In the genomic region with DNA sequence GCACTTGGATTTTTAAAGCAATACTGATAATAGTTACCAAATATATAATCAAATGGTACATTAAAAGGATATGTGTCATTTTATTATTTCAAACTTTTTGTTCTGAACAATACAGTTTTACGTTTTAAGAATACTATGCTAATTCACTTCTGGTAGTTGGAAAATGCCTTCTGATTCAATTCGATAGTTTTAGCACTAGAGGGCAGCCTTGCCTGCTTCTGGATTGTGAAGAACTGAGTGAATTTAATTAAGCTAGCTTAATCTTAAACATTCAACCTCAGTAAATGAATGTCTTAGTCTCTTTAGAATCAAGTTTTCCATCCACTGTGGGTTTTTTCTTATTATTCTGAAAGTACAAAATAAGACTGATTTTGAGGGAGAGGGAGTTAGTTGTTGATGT, we compare ENCODE assay signal across 9 mouse cellular contexts. TPM values are rescaled to one million over a fixed set of nuclear protein-coding genes. Genes with fewer than 3 reads are reported as not detected.
DNase-seq lines count a peak whose midpoint lies in the region; ATAC-seq lines count a peak whose summit lies in the region.
"Had no signal": no experiment of that assay in that cellular context is flagged by ENCODE, and none has a peak within 500 bp of the region (broad histone marks: within the 10 kb centered on the region; RNA-seq: fewer than 3 reads in every experiment).

No protein-coding gene starts in this region.

- no peak overlapping the region for H3K4me2 ChIP-seq in midbrain, embryonic 12.5 days (replicated peaks)
- H3K4me2 ChIP-seq in midbrain, embryonic 13.5 days (replicated peaks), result no peak overlapping the region
- no peak overlapping the region for H3K4me2 ChIP-seq in forebrain, embryonic 16.5 days (ENCODE audit: low read length)
- H3K4me2 ChIP-seq: heart, embryonic 15.5 days had no signal

- peaks cover 15% of the 10 kb centered on the region; the same call in 1 of the 2 replicates for H3K36me3 ChIP-seq in heart, embryonic 10.5 days
- H3K36me3 ChIP-seq in midbrain, embryonic 12.5 days, result peaks cover 6% of the 10 kb centered on the region; the same call in 1 of the 2 replicates
- peaks cover 15% of the 10 kb centered on the region for H3K36me3 ChIP-seq in midbrain, embryonic 13.5 days
- 0 out of 2 replicates have a peak, but pooled peaks cover 2% of the 10 kb centered on the region for H3K36me3 ChIP-seq in splenic B cell, adult 2 months (ENCODE audit: control insufficient read depth, insufficient read depth, low read length, poor library complexity, severe bottlenecking)
- peaks cover 5% of the 10 kb centered on the region for H3K36me3 ChIP-seq in forebrain, embryonic 16.5 days (ENCODE audit: control insufficient read depth, insufficient read depth)

- no peaks in the 10 kb centered on the region for H3K4me1 ChIP-seq in heart, embryonic 10.5 days
- H3K4me1 ChIP-seq in midbrain, embryonic 12.5 days, result no peaks in the 10 kb centered on the region
- H3K4me1 ChIP-seq in midbrain, embryonic 13.5 days (replicated peaks), result no peaks in the 10 kb centered on the region
- no peaks in the 10 kb centered on the region for H3K4me1 ChIP-seq in forebrain, embryonic 16.5 days (replicated peaks; ENCODE audit: control insufficient read depth, insufficient read depth, low read length)
- H3K4me1 ChIP-seq: heart, embryonic 15.5 days had no signal

- H3K4me3 ChIP-seq in heart, embryonic 10.5 days, result no peak overlapping the region
- H3K4me3 ChIP-seq in midbrain, embryonic 12.5 days, result no peak overlapping the region
- no peak overlapping the region for H3K4me3 ChIP-seq in midbrain, embryonic 13.5 days (replicated peaks)
- no peak overlapping the region for H3K4me3 ChIP-seq in forebrain, embryonic 16.5 days (replicated peaks; ENCODE audit: low read length)
- H3K4me3 ChIP-seq: heart, embryonic 15.5 days had no signal

- H3K27ac ChIP-seq in heart, embryonic 10.5 days, result no peak overlapping the region
- no peak overlapping the region for H3K27ac ChIP-seq in midbrain, embryonic 12.5 days (replicated peaks)
- H3K27ac ChIP-seq in midbrain, embryonic 13.5 days, result no peak overlapping the region
- no peak overlapping the region for H3K27ac ChIP-seq in forebrain, embryonic 16.5 days (ENCODE audit: low read length)
- H3K27ac ChIP-seq: heart, embryonic 15.5 days had no signal

- no peaks in the 10 kb centered on the region for H3K9me3 ChIP-seq in heart, embryonic 10.5 days
- H3K9me3 ChIP-seq in midbrain, embryonic 12.5 days, result no peaks in the 10 kb centered on the region
- H3K9me3 ChIP-seq in midbrain, embryonic 13.5 days, result no peaks in the 10 kb centered on the region
- H3K9me3 ChIP-seq in forebrain, embryonic 16.5 days (ENCODE audit: control insufficient read depth, low read length), result no peaks in the 10 kb centered on the region
- H3K9me3 ChIP-seq: heart, embryonic 15.5 days had no signal

- DNase-seq in heart, adult 18-20 months, result peak; percentile 11 to 54
- no peak for DNase-seq in heart, embryonic 10.5 days (ENCODE audit: low spot score)
- peak; percentile 60 for DNase-seq in splenic B cell, adult 2 months (ENCODE audit: low read depth, low spot score)

- no peaks in the 10 kb centered on the region for H3K27me3 ChIP-seq in heart, embryonic 10.5 days (ENCODE audit: insufficient read depth, poor library complexity, severe bottlenecking)
- H3K27me3 ChIP-seq in midbrain, embryonic 12.5 days, result no peaks in the 10 kb centered on the region
- H3K27me3 ChIP-seq in midbrain, embryonic 13.5 days, result no peaks in the 10 kb centered on the region
- no peaks in the 10 kb centered on the region for H3K27me3 ChIP-seq in splenic B cell, adult 2 months (ENCODE audit: control insufficient read depth, insufficient read depth, low read length, poor library complexity, severe bottlenecking)
- no peaks in the 10 kb centered on the region for H3K27me3 ChIP-seq in forebrain, embryonic 16.5 days (replicated peaks; ENCODE audit: control insufficient read depth, insufficient read depth, low read length)
- H3K27me3 ChIP-seq: heart, embryonic 15.5 days had no signal

- 41% methylated on average over 2 of the region's 2 CpGs for WGBS in heart, embryonic 10.5 days
- WGBS in midbrain, embryonic 12.5 days, result 45% methylated on average over 2 of the region's 2 CpGs
- 50% methylated on average over 2 of the region's 2 CpGs for WGBS in midbrain, embryonic 13.5 days
- 42% methylated on average over 2 of the region's 2 CpGs for WGBS in forebrain, embryonic 16.5 days

- no peak overlapping the region for H3K9ac ChIP-seq in midbrain, embryonic 12.5 days (replicated peaks)
- H3K9ac ChIP-seq in midbrain, embryonic 13.5 days (replicated peaks), result no peak overlapping the region
- H3K9ac ChIP-seq in forebrain, embryonic 16.5 days (replicated peaks; ENCODE audit: low read depth, low read length), result no peak overlapping the region
- H3K9ac ChIP-seq: heart, embryonic 15.5 days had no signal

- ATAC-seq in midbrain, embryonic 12.5 days (ENCODE audit: low FRiP score, low read depth), result 0 out of 2 replicates have a peak, but pooled peaks have one; percentile 47
- ATAC-seq in midbrain, embryonic 13.5 days, result no peak
- peak; percentile 80 for ATAC-seq in common myeloid progenitor, adult 5-6 weeks (replicated peaks; ENCODE audit: low read depth, poor library complexity, severe bottlenecking)
- no peak for ATAC-seq in cerebellum, adult (ENCODE audit: insufficient number of reproducible peaks, low FRiP score, low TSS enrichment)
- ATAC-seq in forebrain, embryonic 16.5 days, result no peak; the same call in 1 of the 2 replicates

RNA-seq across cellular contexts. Expression of gene Dcun1d5, which starts 31.9 kb away (rescaled TPM):
- 10 to 100 TPM; 56.1 to 57.7 TPM for total RNA-seq in heart, adult 18-20 months (2021)
- polyA plus RNA-seq in heart, embryonic 10.5 days (2016; fragmentation: Nextera tagmentation; extraction: Ambion mirVana), result 86.6 and 108 TPM in 2 replicates
- polyA plus RNA-seq in midbrain, embryonic 12.5 days (2016; fragmentation: Nextera tagmentation; extraction: Ambion mirVana), result 140 and 142 TPM in 2 replicates
- 111 and 119 TPM in 2 replicates for polyA plus RNA-seq in midbrain, embryonic 13.5 days (2015; fragmentation: Nextera tagmentation; extraction: Ambion mirVana)
- 87.9 and 114 TPM in 2 replicates for total RNA-seq in common myeloid progenitor, adult 5-6 weeks (2017)
- 120 and 133 TPM in 2 replicates for polyA plus RNA-seq in forebrain, embryonic 16.5 days (2015; fragmentation: Nextera tagmentation; extraction: Ambion mirVana)

RNA-seq across cellular contexts. Expression of gene Dync2h1, which starts 32.0 kb away (rescaled TPM):
- 1 to 10 TPM; 1.4 to 2.4 TPM for total RNA-seq in heart, adult 18-20 months (2021)
- polyA plus RNA-seq in heart, embryonic 10.5 days (2016; fragmentation: Nextera tagmentation; extraction: Ambion mirVana), result 6.7 and 8.7 TPM in 2 replicates
- 29.4 and 31.9 TPM in 2 replicates for polyA plus RNA-seq in midbrain, embryonic 12.5 days (2016; fragmentation: Nextera tagmentation; extraction: Ambion mirVana)
- 23.2 and 24.8 TPM in 2 replicates for polyA plus RNA-seq in midbrain, embryonic 13.5 days (2015; fragmentation: Nextera tagmentation; extraction: Ambion mirVana)
- 6.7 and 7.4 TPM in 2 replicates for total RNA-seq in common myeloid progenitor, adult 5-6 weeks (2017)
- polyA plus RNA-seq in forebrain, embryonic 16.5 days (2015; fragmentation: Nextera tagmentation; extraction: Ambion mirVana), result 23.1 and 23.3 TPM in 2 replicates

RNA-seq across cellular contexts. Expression of gene Mmp13, which starts 56.1 kb away (rescaled TPM):
- total RNA-seq in heart, adult 18-20 months (2021), result under 1 TPM in 1 of 2 experiments, not detected in 1; 0.20 TPM
- polyA plus RNA-seq in heart, embryonic 10.5 days (2016; fragmentation: Nextera tagmentation; extraction: Ambion mirVana), result 0.05 TPM in 1 of 2 replicates, not detected in the other
- polyA plus RNA-seq in midbrain, embryonic 12.5 days (2016; fragmentation: Nextera tagmentation; extraction: Ambion mirVana), result not detected in 2 replicates
- polyA plus RNA-seq in midbrain, embryonic 13.5 days (2015; fragmentation: Nextera tagmentation; extraction: Ambion mirVana), result not detected in 2 replicates
- not detected in 2 replicates for total RNA-seq in common myeloid progenitor, adult 5-6 weeks (2017)
- polyA plus RNA-seq in forebrain, embryonic 16.5 days (2015; fragmentation: Nextera tagmentation; extraction: Ambion mirVana), result 0.32 TPM in 1 of 2 replicates, not detected in the other

Comparison
In these comparisons a context has a peak if more than half of its experiments do, and no peak if none do; other contexts are left out.
1. ATAC-seq: peak in midbrain, embryonic 12.5 days (single experiment) and common myeloid progenitor, adult 5-6 weeks (single experiment); none in midbrain, embryonic 13.5 days (single experiment), cerebellum, adult (single experiment) and forebrain, embryonic 16.5 days (single experiment).